21 mouse cellular contexts compared by ENCODE assay signal in genomic region chr16:31300467-31300866, GRCm38 (mm10). TPM values are rescaled to one million over a fixed set of nuclear protein-coding genes. Genes with fewer than 3 reads are reported as not detected.
DNase-seq lines count a peak whose midpoint lies in the region; ATAC-seq and TF ChIP-seq lines count a peak whose summit lies in the region.
"Had no signal": no experiment of that assay in that cellular context is flagged by ENCODE, and none has a peak within 500 bp of the region (broad histone marks: within the 10 kb centered on the region; RNA-seq: fewer than 3 reads in every experiment).

No protein-coding gene starts in this region.

- H3K36me3 ChIP-seq in hindbrain, embryonic 12.5 days, result no peaks in the 10 kb centered on the region
- H3K36me3 ChIP-seq in hindbrain, embryonic 14.5 days (replicated peaks; ENCODE audit: control insufficient read depth, insufficient read depth), result no peaks in the 10 kb centered on the region
- H3K36me3 ChIP-seq in ES-E14 (ENCODE audit: control insufficient read depth, insufficient read depth, low read length, poor library complexity, severe bottlenecking), result no peaks in the 10 kb centered on the region
- no peaks in the 10 kb centered on the region for H3K36me3 ChIP-seq in midbrain, embryonic 15.5 days (replicated peaks)
- H3K36me3 ChIP-seq: embryonic facial prominence, embryonic 13.5 days; heart, embryonic 15.5 days; hindbrain, embryonic 15.5 days; liver, embryonic 13.5 days had no signal

- no peak overlapping the region for H3K9ac ChIP-seq in hindbrain, embryonic 12.5 days
- H3K9ac ChIP-seq in hindbrain, embryonic 14.5 days, result no peak overlapping the region
- peak overlapping the region; percentile 4; the same call in 1 of the 2 replicates for H3K9ac ChIP-seq in ES-E14 (ENCODE audit: insufficient read depth, low read depth, low read length, poor library complexity, severe bottlenecking)
- no peak overlapping the region for H3K9ac ChIP-seq in midbrain, embryonic 15.5 days
- H3K9ac ChIP-seq: embryonic facial prominence, embryonic 13.5 days; heart, embryonic 15.5 days; hindbrain, embryonic 15.5 days; liver, embryonic 13.5 days had no signal

- no peak for DNase-seq in hindbrain, embryonic 14.5 days (ENCODE audit: low spot score)
- no peak for DNase-seq in ES-E14 (ENCODE audit: low read depth, low spot score)
- peak; percentile 32 for DNase-seq in embryo, embryonic 9.5 days (ENCODE audit: extremely low spot score)
- DNase-seq in lung, postnatal 10 days, result no peak
- no peak for DNase-seq in c-Kit-positive CD71-positive TER-119-positive erythroid progenitor cells, embryonic 14.5 days (ENCODE audit: low spot score)
- DNase-seq: adrenal gland, postnatal 25 days; cerebellum, adult 9-11 months; kidney, adult 18-20 months; kidney, postnatal 36 days; layer of hippocampus, postnatal 36 days; liver, embryonic 13.5 days; right cerebral cortex, postnatal 14 days had no signal

- H3K27ac ChIP-seq in hindbrain, embryonic 12.5 days, result peak overlapping the region; percentile 14
- H3K27ac ChIP-seq in hindbrain, embryonic 14.5 days, result no peak overlapping the region
- peak overlapping the region; percentile 98 for H3K27ac ChIP-seq in ES-E14 (ENCODE audit: insufficient read depth, low read depth, low read length, poor library complexity, severe bottlenecking)
- H3K27ac ChIP-seq in midbrain, embryonic 15.5 days, result 0 out of 2 replicates have a peak overlapping the region, but pooled peaks have one; percentile 10
- H3K27ac ChIP-seq: embryonic facial prominence, embryonic 13.5 days; heart, embryonic 15.5 days; hindbrain, embryonic 15.5 days; liver, embryonic 13.5 days had no signal

- in situ Hi-C loops in ES-E14 (cut with MboI; ENCODE audit: low sequenced_read_pairs in 2 of 2, unreplicated experiment in 2 of 2), result no loop called here

- WGBS in hindbrain, embryonic 12.5 days, result 29% methylated on average over 7 of the region's 7 CpGs
- WGBS in hindbrain, embryonic 14.5 days, result 33% methylated on average over 7 of the region's 7 CpGs
- 22% methylated on average over 7 of the region's 7 CpGs for WGBS in midbrain, embryonic 15.5 days

- H3K4me2 ChIP-seq in hindbrain, embryonic 12.5 days (replicated peaks), result no peak overlapping the region
- no peak overlapping the region for H3K4me2 ChIP-seq in hindbrain, embryonic 14.5 days (replicated peaks)
- no peak overlapping the region for H3K4me2 ChIP-seq in midbrain, embryonic 15.5 days
- H3K4me2 ChIP-seq: embryonic facial prominence, embryonic 13.5 days; heart, embryonic 15.5 days; hindbrain, embryonic 15.5 days; liver, embryonic 13.5 days had no signal

- no peaks in the 10 kb centered on the region for H3K27me3 ChIP-seq in hindbrain, embryonic 12.5 days
- no peaks in the 10 kb centered on the region for H3K27me3 ChIP-seq in hindbrain, embryonic 14.5 days (ENCODE audit: control insufficient read depth, insufficient read depth, low read length)
- no peaks in the 10 kb centered on the region for H3K27me3 ChIP-seq in midbrain, embryonic 15.5 days (replicated peaks)
- H3K27me3 ChIP-seq: embryonic facial prominence, embryonic 13.5 days; heart, embryonic 15.5 days; hindbrain, embryonic 15.5 days; liver, embryonic 13.5 days had no signal

- no peaks in the 10 kb centered on the region for H3K9me3 ChIP-seq in hindbrain, embryonic 12.5 days (replicated peaks)
- no peaks in the 10 kb centered on the region for H3K9me3 ChIP-seq in hindbrain, embryonic 14.5 days (ENCODE audit: control insufficient read depth, low read length)
- no peaks in the 10 kb centered on the region for H3K9me3 ChIP-seq in ES-E14 (ENCODE audit: control insufficient read depth, insufficient read depth, low read depth, low read length)
- H3K9me3 ChIP-seq in midbrain, embryonic 15.5 days, result no peaks in the 10 kb centered on the region
- H3K9me3 ChIP-seq: embryonic facial prominence, embryonic 13.5 days; heart, embryonic 15.5 days; hindbrain, embryonic 15.5 days; liver, embryonic 13.5 days had no signal

- peaks cover 24% of the 10 kb centered on the region for H3K4me1 ChIP-seq in hindbrain, embryonic 12.5 days
- peaks cover 24% of the 10 kb centered on the region for H3K4me1 ChIP-seq in hindbrain, embryonic 14.5 days (replicated peaks; ENCODE audit: control insufficient read depth, insufficient read depth, low read length)
- peaks cover 11 to 35% of the 10 kb centered on the region in 2 experiments for H3K4me1 ChIP-seq in ES-E14 (ENCODE audit: control insufficient read depth in 2 of 2, insufficient read depth in 2 of 2, low read length in 2 of 2, poor library complexity in 1 of 2)
- H3K4me1 ChIP-seq in midbrain, embryonic 15.5 days, result peaks cover 22% of the 10 kb centered on the region
- H3K4me1 ChIP-seq: liver, embryonic 13.5 days had no signal

- no peak for ATAC-seq in hindbrain, embryonic 12.5 days (ENCODE audit: low FRiP score)
- no peak for ATAC-seq in hindbrain, embryonic 14.5 days (ENCODE audit: low FRiP score)
- ATAC-seq in midbrain, embryonic 15.5 days (replicated peaks), result no peak
- no peak for ATAC-seq in inflammation-experienced regulatory T-cells, adult 6 months
- ATAC-seq: activated CD4-positive, CD25-positive, alpha-beta regulatory T cell, adult 4 months had no signal

- H3K4me3 ChIP-seq in hindbrain, embryonic 12.5 days, result no peak overlapping the region
- no peak overlapping the region for H3K4me3 ChIP-seq in hindbrain, embryonic 14.5 days (replicated peaks; ENCODE audit: low read length)
- peak overlapping the region in 1 of 2 experiments; percentile 13; a peak in 1 of 4 replicates for H3K4me3 ChIP-seq in ES-E14 (ENCODE audit: insufficient read depth in 1 of 2, low read depth in 1 of 2, low read length in 2 of 2, poor library complexity in 1 of 2, severe bottlenecking in 1 of 2)
- no peak overlapping the region for H3K4me3 ChIP-seq in midbrain, embryonic 15.5 days
- H3K4me3 ChIP-seq: embryonic facial prominence, embryonic 13.5 days; heart, embryonic 15.5 days; hindbrain, embryonic 15.5 days; liver, embryonic 13.5 days had no signal

TF ChIP-seq in ES-E14, 5 proteins besides CTCF, POLR2A, EP300 and RAD21:
- TF ChIP-seq MAFK (IDR thresholded peaks at IDR 0.05; ENCODE audit: insufficient read depth, low read depth, low read length) (no peak), HCFC1 (IDR thresholded peaks at IDR 0.05; ENCODE audit: borderline replicate concordance, insufficient read depth, low read length) (no peak), ZC3H11A (IDR thresholded peaks at IDR 0.05; ENCODE audit: borderline replicate concordance, low read depth, low read length) (no peak), ZNF384 (IDR thresholded peaks at IDR 0.05; ENCODE audit: low read depth, low read length) (no peak), CHD2 (IDR thresholded peaks at IDR 0.05; ENCODE audit: low read depth, low read length) (no peak)
TF ChIP-seq in ES-E14: peak in this region for 0.

RNA-seq across cellular contexts. Expression of gene Apod, which starts 14.1 kb away (rescaled TPM):
- 76.2 and 93.8 TPM in 2 replicates for polyA plus RNA-seq in hindbrain, embryonic 12.5 days (2016; fragmentation: Nextera tagmentation; extraction: Ambion mirVana)
- 73.7 and 76.7 TPM in 2 replicates for polyA plus RNA-seq in hindbrain, embryonic 14.5 days (2014; fragmentation: Nextera tagmentation; extraction: Ambion mirVana)
- 10.6 and 22.7 TPM in 2 replicates for total RNA-seq in ES-E14 (2012; rRNA removed)
- polyA plus RNA-seq in midbrain, embryonic 15.5 days (2015; fragmentation: Nextera tagmentation; extraction: Ambion mirVana), result 93.2 and 105 TPM in 2 replicates
- polyA plus RNA-seq in inflammation-experienced regulatory T-cells, adult 6 months (2017; shearing (Covaris generic)), result under 1 TPM in 1 of 3 experiments, not detected in 2; 0.27 TPM
- total RNA-seq: granulocyte monocyte progenitor cell, adult 5-6 weeks; monocyte, adult 5-6 weeks had no signal
- polyA plus RNA-seq: activated CD4-positive, CD25-positive, alpha-beta regulatory T cell, adult 4 months had no signal

RNA-seq across cellular contexts. Expression of gene Ppp1r2, which starts 25.4 kb away (rescaled TPM):
- polyA plus RNA-seq in hindbrain, embryonic 12.5 days (2016; fragmentation: Nextera tagmentation; extraction: Ambion mirVana), result 101 and 108 TPM in 2 replicates
- polyA plus RNA-seq in hindbrain, embryonic 14.5 days (2014; fragmentation: Nextera tagmentation; extraction: Ambion mirVana), result 103 and 107 TPM in 2 replicates
- 49.9 and 63.1 TPM in 2 replicates for total RNA-seq in ES-E14 (2012; rRNA removed)
- polyA plus RNA-seq in midbrain, embryonic 15.5 days (2015; fragmentation: Nextera tagmentation; extraction: Ambion mirVana), result 84.6 and 91.6 TPM in 2 replicates
- 10 to 100 TPM; 11.7 to 25.1 (median 13.1) TPM for polyA plus RNA-seq in inflammation-experienced regulatory T-cells, adult 6 months (2017; shearing (Covaris generic))

Comparison
In these comparisons a context has a peak if more than half of its experiments do, and no peak if none do; other contexts are left out.
1. RNA of gene Apod, which starts 14.1 kb away (polyA plus RNA-seq): 93.2 to 105 TPM in midbrain, embryonic 15.5 days, 73.7 to 76.7 TPM in hindbrain, embryonic 14.5 days and 76.2 to 93.8 TPM in hindbrain, embryonic 12.5 days; 0.27 TPM in inflammation-experienced regulatory T-cells, adult 6 months; every median in the first group is over 10 times any median in the second.